Mouse (Mus musculus) cerebellum, postnatal 36 days (tissue): ENCODE results near the gene Khsrp.

Experiments
- DNase-seq, 2 experiments: peaks; one replicate each; pipeline ENCODE4 v3.0.0; 2021 to 2022; ENCODE audit warnings: mixed read lengths in 2 of 2

The Khsrp gene

DNA sequence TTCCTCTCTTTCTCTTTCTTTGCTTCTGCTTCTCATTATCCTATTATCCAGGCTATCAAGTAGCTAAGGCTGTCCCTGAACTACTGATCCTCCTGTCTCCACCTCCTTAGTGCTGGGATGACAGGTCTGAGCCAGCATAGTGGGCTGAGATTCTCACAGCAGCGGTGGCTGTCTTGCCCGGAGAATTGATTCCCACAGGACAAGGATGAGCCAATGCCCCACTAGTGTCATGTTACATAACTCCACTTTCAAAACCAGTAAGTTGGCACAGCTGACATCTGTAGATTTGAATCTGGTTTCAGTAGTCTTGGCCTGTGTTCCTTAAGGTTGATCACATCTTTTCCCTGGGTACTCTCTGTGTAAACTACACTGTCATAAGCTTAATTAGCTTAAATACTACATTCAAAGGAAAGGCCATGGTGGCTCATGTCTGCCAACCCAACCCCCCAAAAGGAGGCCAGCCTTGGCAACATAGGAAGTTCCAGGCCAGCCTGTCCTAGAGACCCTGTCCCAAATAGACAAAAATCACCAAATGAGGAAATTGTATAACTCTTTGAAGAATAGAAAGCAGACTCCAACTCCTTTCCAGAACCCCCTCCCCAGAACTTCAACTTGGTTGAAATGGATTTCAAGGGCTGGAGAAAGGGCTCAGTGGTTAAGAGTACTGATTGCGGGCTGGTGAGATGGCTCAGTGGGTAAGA, 45.1 kb downstream of the Khsrp start:
- no peak for DNase-seq

DNA sequence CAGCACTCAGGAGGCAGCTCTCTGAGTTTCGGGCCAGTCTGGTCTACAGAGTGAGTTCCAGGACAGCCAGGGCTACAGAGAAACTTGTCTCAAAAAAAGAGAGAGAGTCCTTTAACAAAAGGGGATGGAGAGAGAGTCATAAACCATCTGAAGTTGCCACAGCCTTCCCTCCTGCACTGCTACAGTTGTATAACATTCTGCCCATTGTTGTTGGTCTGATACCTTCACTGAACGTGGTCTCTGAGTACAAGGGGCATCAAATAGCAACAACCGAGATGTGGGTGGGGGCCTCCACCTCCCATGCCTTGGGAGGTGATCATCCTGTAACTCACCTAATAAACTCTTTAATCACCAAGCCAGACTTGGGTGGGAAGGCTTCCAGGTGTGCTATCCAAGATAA, 45.7 kb downstream of the Khsrp start:
- DNase-seq, result no peak

DNA sequence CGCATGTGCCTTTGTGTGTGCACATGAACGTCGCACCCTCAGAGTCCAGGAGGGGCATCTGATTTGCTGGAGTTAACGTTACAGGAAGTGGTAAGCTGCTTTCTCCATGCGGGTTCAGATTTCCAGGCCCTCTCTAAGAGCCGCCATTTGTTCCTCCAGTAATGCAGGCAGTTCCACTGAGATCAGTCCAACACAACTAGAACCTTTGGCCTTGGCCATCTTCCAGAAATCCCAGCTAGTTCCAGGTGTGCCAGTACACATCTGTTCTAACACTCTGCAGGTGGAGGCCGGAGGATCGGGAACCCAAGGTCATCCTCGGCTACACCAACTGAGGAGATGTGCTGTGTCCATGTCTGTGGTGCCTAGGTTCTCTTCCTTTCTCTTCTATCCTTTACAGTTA, 46.4 kb downstream of the Khsrp start:
- DNase-seq, result no peak

DNA sequence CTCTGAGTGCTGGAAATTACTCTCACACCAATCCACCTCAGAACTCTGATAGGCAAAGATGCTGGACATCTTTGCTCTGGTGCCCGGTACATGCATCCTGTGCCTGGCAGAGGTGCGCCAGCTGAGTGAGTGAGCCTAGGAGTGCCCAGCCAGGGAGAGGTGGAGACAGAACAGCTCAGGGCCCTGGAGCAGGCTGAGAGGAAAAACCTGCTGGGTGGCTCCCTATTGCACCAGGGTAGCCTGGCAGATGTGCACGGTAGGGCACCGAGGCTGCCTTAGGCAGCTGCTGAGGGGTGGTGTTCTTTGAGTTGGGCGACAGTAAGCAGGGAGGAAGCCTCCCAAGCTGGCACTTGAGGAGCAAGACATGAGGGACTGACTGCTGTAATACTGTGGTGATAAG, 49.3 kb downstream of the Khsrp start, which contains the start of gene Acer1:
Gene Acer1 (minus strand): TSS at position 114 of the 400 bp plus-strand sequence.
- no peak for DNase-seq

DNA sequence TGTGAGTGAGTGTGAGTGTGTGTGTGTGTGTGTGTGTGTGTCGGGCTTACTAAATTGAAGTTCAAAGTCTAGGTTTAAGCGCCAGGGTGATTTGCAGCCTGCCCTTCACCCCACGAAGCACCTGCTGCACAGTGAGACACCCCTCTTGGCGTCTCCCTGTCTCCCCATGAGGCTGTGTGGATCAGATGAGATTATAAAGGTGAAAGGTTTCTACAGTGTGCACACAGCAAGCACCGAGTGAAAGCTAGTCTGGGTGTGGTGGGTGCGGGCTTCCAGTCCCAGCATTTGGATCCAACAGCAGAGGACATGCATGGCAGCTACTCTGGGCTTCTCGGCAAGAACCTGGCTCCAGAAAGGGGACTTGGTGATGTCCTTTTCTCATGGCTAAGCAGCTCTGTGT, 50.3 kb downstream of the Khsrp start:
- no peak for DNase-seq

DNA sequence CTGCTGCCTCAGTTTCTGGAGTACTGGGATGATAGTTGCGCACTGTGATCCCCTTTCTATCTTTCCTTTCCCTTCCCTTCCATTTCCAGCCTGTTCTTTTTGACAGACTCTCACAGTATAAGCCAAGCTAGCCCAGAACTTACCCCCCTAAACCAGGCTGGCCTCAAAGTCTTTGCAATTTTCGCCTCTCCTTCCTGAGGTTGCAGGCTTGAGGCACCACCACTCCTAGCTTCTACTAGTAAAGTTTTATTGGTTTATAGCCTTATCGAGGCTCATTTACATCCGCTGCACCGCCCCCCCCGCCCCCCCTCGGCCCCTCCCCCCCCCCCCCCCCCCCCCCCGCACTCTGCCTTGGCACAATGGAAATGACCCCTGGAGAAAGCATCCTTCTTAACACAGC, 51.8 kb downstream of the Khsrp start:
- DNase-seq, result no peak

DNA sequence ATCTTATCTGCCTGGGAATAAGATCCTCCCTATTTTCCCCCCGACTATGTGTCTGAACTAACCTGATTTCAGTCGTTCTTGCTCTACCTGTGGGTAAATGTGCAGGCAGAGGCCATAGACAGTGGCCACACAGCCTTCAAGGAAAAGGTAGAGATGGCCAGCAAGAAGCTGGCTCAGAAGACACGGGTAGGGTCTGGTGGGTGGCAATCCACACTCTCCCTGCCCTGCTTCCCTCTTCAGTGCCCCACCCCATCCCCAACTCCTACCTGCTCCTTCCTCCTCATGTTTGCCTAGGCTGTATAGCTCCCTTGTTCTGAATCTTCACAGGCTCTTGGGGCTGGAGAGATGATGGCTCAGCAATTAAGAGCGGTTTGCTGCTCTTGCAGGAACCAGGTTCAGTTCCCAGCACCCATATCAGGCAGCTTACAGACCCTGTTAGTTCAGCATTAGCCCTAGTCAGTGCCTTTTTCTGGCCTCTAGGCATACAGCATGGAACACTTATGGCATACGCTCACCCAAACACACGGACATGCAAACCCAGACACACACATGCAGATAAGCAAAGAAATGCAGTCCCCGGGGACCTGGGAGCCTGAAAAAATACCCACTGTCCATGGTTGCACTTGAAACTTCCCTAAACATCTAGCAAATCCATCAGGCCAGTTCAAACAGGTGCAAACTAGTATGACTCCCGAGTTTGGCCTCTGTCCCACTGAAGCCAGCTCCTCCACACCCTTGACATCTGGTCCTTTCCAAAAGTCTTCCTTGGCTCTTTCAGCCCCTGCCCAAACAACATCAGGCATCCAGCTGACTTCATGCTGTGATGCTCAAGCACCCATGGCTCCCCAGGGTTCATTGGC, 54.6 kb downstream of the Khsrp start:
- no peak for DNase-seq

DNA sequence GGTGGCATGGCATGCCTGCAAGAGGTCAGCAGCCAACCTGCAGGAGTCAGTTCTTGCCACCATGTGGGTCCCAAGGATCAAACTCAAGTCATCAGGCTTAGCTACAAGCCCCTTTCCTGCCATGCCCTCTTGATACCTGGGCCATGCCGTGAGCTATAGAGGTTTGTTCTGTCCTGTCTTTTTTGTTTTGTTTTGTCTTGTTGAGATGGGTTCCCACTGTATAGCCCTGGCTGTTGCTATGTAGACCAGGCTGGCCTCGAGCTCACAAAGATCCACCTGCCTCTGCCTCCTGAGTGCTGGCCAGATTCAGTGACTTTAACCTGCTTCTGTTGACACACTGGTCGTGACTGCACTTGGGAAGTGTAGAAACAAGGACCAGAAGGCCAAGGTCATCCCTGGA, 55.9 kb downstream of the Khsrp start:
- no peak for DNase-seq

DNA sequence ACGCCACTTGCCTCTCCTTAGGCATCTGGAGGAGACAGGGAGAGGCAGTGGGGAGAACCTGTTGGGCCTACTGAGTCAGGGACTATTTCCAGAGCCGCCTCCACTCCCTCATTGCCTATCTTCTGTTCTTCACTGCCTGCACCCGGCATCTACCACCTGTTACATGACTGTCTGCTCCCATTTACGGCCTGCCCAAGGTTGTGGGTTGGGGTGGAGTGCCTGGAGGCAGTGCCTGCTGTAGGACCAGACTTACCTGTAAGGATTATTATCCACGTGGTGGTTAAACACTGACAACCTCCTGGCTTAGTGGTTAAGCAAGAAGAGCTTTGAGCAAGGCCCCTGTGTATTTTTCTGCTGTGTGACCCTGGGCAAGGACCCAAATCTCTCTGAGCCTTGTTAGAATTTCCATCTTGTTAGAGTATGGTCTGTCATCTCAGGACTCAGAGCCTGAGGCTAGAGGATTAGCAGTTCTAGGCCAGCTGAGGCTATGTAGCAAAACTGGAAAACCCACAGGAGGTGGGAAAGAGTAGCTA, 56.5 kb downstream of the Khsrp start:
- DNase-seq, result no peak

DNA sequence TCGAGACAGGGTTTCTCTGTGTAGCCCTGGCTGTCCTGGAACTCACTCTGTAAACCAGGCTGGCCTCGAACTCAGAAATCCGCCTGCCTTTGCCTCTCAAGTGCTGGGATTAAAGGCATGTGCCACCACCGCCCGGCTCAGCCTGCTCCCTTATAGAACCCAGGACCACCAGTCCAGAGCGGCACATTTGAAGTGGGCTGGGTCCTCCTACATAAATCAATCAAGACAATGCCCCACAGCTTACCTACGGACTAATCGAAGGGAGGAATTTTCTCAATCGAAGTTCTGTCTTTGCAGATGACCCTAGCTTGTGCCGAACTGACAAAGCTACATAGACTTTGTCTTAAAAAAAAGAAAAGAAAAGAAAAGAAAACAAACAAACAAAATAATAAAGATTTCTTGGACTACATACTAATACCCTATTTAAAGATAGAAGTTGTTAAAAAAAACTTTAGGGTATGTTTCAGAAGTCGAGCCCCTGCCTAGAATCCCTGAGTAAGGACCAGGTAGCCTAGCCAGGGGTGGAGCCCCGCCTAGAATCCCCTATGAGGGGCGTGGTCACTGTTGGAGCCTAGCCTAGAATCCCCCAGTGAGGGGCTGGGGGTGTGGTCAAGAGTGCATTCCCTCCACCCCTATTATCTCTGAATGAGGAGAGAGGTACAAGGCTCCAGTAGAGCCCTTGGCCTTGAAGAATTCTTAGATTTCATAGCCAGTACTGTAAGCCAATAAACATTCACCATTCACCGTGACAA, 57.2 kb downstream of the Khsrp start:
- DNase-seq, result no peak
